Mouse (Mus musculus): ENCODE data around the gene Tenm4.

Gene Tenm4

DNA sequence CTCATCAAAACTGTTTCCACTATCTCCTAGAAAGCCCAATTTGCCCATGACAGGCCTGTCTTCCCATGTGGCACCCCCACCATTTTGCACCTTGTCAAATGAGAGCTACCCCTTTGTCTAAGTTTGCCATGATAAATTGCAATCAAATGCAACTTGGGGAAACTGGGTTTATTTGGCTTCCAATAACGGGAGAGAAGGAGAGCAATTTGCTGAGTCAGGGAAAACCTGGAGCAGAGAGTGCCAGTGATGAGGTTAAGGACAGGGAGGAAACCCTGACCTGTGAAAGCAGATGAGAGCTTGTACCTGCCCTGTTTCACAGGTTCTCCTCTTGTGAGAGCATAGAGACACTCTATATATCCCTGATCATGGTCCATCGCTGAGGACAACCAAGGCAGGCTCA is 170.4 kb downstream of the Tenm4 start:
- DNase-seq (ENCODE audit: low spot score in 2 of 2): no peak

DNA sequence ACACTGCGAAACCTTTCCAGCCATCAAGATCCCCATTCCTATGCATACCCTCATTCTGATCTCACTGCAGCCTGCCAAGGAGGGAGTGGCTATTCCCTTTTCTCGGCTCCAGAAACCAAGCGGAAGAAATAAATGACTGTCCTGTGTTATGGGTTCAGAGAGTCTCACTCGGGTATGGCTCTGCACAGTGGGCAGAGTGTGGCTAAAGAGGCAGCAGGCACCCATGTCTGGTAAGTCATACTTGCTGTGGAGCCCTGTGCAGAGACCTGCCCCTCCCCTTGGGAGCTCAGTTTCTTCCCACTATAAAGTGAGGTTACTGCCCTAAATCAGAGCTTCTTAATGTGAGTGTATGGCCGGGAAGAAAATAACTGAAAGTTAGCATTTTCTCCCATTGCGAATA is 171.9 kb downstream of the Tenm4 start:
- DNase-seq (ENCODE audit: low spot score in 2 of 2): no peak

DNA sequence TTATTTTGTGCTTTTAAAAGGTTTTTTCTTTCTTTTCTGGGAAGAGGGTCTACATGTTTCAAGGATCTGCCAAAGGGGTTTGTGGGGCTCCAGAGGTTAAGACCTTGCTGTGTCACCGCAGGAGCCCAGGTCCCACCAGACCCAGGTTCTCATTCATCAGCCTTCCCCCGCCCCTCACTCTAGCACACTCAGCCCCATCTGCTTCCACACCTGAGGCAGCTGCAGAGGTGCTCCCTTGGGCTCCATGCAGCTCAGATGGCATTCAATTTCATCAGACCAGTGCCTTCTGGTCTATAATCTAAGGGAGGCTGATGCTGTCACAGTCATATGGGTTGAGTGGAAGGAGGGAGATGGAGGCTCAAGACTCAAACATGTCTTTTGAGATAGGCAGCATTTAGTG is 172.6 kb downstream of the Tenm4 start:
- no peak for DNase-seq (ENCODE audit: low spot score in 2 of 2)

DNA sequence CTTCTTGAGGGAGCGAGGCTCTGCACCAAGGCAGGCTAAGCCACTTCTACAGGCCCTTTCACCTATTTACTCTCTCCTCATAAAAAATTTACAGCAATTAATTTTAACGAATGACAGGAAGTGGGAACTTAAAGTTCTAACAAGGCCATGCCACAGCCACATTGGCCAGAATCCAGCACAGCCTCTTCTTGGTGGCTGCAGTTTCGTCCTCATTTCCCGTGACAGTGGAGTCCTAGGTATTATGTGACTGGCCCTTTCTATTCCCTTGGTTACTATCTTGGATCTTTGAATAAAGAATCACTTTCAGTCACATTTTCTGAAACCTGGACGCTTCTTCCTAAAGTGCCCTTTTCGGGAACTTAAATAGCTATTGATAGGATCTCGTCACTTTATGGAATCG is 181.6 kb downstream of the Tenm4 start:
- no peak for DNase-seq (ENCODE audit: low spot score in 2 of 2)

DNA sequence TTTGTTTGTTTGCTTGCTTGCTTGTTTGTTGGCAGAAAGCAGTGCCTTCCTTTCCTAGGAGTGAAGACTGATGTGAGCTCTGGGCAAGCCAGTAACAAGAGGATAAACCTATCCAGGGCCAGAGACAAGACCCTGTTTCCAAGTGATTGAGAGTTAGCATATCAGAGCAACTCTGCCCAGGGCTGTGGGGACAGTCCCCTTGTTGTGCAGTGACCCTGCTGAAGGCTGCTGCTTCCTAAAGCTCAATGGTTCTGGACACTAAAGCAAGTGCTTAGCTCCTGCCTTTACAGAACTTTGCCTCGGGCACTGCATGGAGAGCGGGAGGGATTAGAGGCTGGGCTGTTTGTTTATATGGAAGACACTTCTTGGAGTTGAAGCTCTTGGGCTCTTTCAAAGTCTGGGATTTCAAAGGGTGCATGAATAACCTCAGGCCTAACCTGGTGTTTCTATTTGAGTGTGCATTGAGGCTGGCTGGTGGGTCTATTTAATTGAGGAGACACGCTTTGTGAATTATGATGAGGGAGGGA is 185.3 kb downstream of the Tenm4 start:
- no peak for DNase-seq (ENCODE audit: low spot score in 2 of 2)

DNA sequence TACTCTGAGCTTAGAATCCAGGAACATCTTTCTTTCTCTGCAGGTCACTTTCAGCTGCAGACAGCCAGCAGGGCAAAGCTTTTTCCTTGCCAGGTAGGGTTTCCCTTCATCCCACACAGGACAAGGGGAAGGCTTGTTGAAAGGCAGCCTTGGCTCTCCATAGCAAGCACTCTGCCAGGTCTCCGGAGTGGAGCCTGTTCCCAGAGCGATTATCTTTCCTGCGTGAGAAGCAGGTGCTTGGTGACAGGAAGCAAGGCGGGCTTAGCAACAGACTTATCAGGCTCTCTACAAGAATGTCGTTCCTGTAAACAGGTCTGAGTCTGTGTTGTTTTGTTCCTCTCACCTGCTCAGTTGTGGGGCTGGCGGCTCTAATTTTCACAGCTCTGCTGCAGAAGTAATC is 186.5 kb downstream of the Tenm4 start:
- DNase-seq (ENCODE audit: low spot score in 2 of 2): peak in 1 of 2 experiments; percentile 25

DNA sequence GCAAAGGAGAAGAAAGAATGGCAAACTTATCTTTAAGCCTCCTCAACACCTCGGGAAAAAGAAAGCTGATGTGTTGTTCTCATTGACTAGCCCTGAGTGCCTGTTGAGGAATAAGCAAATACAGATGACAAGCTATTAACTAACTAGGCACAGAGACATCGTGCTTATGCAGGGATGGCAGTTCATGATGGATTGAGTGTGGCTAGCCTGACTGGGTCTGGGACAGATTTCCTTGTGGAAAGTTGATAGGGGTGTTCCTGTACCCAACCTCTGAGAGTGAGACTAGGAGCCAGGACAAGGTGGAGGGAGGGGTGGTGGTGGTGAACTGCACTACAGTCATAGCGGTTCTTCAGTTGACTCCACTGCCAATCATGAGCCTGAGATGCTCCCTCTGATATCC is 192.3 kb downstream of the Tenm4 start:
- DNase-seq (ENCODE audit: low spot score in 2 of 2): no peak

DNA sequence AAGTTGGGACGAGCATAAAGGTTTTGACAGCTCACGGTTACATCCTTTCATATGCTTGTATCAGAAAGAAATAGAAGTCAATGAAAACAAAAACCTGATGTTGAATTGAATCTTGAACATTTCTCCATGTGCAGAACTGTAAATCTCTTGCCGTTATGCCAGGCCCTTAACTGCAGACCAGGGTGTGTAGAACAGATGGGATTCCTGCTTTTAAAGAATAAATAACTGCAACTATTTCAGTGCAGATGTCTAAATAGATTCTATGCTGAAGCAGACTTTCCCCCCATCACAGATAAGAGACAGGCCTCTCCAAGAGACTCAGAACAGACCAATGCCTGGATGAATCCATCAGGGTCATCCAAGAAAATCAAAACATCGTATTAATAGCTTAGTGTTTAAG is 198.9 kb downstream of the Tenm4 start:
- no peak for DNase-seq (ENCODE audit: low spot score in 2 of 2)

DNA sequence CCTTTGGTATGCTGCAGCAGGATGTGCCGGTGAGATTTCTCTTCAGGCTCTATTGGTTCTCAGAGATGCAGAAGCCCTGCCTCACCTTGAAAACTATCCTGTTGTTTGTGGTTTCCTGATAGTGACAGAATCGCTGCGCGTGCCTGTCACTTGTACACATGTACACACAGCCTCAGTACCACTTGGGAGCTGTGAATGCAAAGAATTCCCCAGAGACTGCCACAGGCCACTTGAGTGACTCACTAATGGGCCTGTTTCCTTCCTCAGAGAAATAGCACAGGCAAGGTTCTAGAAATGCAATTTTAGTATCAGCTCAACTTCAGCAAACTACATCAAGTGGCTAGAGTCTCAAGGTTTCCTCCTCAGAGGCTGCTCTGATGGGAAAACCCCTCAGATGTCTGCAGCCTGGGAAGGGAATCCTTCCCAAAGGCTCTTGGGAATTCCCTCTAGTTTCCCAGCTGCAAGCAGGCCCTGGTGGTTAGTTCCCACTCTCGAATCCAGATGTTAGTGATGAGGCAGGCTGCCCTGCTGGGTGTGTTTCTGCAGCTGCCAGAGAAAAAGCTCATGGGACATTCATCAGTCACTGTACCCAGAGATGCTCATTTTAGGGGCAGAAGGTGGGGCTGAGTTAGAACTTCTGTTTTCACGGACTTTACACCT is 203.1 kb downstream of the Tenm4 start:
- DNase-seq (ENCODE audit: low spot score in 2 of 2): no peak

DNA sequence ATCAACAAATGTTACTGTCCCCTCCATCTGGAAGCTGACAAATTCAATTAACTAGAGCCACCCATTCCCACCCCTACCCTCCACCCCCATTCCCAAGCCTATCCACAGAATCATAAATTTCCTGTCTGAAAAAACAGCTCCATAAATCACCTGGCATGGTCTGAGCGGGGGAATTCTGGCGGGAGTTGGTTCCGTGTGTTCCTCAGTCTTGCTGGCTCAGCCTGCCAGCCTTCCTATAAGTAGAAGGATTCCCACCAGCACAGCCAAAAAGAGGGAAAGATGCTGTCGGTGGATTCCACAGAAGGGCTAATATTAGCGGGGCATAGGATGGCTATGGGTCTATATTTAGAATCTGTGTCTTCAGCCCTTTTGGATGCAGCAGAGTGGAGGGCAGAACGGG is 204.5 kb downstream of the Tenm4 start:
- no peak for DNase-seq (ENCODE audit: low spot score in 2 of 2)

DNA sequence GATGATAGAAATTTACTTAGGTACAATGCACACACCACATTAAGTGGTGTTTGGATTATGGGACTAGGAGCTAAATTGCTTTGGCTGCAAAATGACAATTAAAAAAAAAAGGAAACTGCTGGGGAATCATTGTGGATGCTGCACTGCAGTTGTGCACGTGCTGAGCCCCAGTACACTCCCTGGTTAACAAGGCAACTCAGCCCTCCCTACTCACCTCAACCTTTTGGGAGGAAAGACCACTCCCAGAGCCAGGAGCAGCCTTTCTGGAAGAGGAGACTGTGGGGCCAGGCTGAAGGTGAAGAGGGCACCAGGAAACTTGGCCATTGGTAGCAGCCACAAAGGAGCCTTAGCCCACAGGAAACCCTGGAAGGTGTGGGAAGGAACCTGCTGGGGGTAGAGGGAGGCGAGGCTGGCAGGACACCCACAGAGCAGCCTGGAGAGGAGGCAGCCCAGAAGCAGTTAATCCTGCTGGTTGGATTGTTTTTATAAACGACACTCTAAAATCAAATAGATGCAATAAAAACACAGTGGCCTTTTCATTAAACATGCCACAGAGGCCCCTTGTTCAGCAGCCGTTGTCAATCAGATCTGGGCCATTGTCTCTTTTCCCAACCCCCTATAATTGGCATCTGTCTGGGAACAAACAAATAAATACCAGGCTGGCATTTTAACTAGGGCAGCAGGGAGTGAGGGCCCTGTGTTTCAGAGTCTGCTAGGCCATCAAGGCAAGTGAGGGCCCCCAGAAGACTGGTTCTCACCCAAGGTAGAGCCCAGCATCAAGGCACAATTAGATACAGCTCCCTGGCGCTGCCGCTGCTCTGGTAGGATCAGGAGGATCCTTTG is 212.9 kb downstream of the Tenm4 start:
- peak in 1 of 2 experiments; percentile 34 for DNase-seq (ENCODE audit: low spot score in 2 of 2)

DNA sequence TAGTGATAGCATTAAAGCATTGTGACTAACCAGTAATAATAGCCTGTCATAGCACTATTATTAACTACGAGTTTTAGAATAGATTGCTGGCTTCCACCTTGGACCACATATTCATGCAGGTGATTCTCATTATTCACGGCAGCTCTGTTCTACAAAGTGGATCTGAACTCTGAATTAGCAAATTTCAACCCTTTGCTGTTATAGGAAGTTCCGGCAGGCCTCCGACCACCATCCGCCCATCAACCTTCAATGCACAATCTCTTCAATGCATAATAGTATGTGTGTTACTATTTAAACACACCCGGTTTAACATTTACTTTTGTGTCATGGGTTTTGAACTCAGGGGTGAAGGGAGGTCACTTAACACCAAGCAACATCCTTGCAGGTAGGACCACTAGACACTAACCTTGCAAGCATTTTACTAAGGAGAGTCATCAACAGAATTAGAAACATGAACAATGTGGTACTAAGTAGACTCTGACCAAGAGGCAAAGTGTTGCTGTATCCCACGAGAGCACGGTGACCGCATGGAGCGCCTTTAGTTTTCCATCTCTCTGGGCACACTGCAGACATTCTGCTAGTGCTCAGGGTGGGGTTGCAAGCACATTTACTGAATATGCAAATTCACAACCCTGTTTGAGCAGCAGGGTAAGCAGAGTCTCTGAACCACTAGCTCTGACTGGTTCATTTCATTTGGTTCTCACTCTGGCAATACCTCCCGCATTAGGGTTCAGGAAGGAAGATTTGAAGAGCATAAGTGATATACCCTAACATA is 213.9 kb downstream of the Tenm4 start:
- DNase-seq (ENCODE audit: low spot score in 2 of 2): no peak

DNA sequence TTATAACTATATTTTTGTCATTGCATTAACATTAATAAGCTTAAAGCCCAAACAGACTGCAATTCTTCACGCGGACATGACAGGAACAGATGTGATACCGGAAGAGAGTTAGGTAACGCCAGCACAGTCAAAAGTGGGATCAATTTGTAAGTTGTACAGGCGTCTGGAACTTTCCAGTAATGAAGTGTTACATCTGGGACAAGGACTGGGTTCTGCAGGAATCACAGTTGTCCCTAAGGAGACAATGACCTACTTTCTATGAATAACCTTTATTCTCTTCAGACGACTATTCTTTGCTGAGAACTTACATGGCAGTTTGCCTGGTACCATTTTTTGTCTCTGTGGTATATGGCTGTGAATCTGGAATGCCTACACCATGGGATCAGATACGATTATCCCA is 214.8 kb downstream of the Tenm4 start:
- DNase-seq (ENCODE audit: low spot score in 2 of 2): no peak

DNA sequence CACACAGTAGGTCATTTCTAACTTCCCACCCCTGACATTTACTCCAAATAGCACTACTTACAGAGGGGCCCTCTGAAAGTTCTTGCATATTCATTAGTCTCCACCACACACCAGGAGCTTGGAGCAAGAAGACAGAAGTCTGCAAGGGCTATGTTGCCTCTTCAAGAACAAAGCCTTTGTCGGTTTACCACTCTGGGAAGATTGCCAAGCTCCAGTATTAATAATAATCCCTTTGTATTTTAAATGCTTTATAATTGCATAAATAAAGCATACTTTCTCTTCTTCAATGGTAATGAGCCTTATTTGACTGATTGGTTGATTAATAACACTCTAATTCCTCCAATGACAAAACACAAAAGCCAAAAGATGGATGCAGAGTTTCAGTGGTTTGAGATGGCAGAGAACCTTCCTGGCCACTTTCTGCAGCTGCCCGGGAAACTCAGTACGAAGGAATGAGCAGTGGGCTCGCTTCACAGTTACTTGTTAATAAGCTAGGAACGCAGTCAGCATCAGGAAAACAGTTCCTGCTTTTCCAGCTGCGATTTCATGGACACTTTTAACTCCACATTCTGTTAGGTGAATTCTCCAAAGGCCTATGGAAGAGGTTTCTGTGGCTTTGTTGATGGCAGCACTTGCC is 219.1 kb downstream of the Tenm4 start:
- DNase-seq (ENCODE audit: low spot score in 2 of 2): no peak

DNA sequence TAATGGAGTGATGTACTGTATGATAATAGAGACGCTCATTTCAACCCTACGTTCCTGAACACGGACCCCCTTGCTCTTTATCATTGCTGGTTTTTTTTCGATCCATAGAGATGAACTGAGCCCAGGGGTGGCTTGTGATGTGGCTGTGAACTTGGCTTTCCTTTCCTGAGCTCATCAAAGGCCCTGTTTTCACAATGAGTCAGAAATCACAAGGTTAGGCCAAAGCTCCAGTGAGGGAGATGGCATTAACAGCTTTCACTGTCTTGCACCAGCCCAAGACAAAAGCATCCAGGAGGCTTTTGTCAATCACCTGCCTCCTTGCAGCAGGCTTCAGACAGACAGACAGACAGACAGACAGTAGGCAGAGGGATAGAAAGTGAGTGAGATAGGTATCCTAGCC is 219.8 kb downstream of the Tenm4 start:
- no peak for DNase-seq (ENCODE audit: low spot score in 2 of 2)

DNA sequence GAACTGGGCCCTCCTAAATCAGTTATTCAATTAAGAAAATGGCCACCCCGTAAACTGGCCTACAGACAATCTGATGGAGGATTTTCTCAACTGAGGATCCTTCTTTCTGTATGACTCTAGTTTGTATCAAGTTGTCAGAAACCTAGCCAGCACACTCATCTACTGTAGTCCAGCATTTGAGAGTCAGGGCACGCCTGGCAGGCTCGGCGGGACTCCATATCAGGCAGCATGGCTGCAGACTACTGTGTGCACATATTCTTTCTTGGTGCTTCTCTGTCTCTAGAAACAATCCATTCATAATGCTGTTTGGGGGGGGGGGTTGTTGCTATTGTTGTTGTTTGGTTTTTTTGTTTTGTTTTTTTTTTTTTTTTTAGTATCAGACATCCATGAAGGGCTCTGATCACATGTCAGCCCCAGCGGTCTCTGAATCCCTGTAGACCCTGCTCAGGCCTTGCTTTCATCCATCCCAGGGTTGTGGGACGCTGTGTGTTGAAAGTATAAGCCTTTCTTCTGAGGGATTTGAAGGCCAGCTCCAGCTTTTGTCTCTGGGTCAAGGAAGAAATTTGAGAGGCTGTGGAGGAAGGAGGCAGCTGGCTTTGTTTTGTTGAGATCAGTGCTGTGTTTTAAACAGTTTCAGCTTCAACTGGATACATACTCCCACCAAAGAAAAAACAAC is 220.9 kb downstream of the Tenm4 start:
- no peak for DNase-seq (ENCODE audit: low spot score in 2 of 2)

DNA sequence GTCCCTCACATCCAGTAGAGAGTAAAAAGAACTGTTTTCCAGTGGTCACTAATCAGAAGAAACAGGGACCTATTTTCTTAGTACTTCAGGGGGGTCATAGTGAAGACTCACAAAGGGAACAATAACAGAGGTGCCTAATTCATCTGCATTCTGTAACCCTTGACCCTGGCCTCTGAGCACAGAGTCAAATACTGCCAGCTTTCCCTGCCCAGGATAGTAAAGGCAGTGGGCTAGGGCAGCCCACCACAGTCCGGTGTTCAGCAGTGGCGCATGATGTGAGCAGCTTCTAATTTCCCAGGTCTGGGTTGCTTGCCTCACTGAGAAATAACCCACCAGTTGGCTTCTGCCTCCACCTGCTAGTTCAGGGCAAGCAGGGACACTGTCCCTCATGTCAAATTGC is 221.6 kb downstream of the Tenm4 start:
- no peak for DNase-seq (ENCODE audit: low spot score in 2 of 2)

DNA sequence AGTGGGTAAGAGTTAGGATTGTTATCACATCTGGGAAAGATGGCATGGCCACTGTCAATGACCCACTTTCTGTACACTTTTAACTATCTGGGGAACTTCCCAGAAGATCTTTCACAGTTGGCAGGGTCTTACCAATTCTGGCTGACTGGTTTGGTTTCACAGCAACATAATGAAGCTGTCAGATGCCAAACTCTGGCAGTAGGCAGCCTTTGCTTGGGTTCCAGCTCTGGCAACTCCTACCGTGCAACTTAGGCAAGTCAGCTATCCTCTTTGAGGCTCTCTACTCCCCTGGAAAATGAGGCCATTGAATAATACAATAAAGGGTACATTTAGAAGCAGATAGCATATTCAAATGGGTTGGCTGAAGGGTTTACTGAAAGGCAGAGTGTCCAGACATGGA is 226.9 kb downstream of the Tenm4 start:
- DNase-seq (ENCODE audit: low spot score in 2 of 2): no peak

DNA sequence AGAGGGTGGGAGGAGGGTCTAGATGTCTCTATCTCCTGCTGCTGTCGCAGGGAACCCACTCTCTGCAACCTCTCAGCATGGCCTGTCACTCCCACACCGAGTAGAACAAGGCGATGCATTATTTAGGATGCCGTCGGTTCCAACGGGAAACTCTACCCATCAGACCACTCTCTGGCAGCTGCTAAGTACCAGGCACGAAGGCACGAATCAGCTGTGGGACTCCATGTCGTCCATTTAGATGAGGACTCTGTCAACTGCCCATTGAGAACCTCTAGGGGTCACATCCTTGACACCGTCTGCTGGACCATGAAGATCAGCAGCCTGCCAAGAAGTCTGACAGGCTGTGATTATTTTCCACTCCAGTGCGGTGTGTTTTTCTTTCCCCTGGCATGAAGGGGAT is 229.4 kb downstream of the Tenm4 start:
- peak in 1 of 2 experiments; percentile 32 for DNase-seq (ENCODE audit: low spot score in 2 of 2)

DNA sequence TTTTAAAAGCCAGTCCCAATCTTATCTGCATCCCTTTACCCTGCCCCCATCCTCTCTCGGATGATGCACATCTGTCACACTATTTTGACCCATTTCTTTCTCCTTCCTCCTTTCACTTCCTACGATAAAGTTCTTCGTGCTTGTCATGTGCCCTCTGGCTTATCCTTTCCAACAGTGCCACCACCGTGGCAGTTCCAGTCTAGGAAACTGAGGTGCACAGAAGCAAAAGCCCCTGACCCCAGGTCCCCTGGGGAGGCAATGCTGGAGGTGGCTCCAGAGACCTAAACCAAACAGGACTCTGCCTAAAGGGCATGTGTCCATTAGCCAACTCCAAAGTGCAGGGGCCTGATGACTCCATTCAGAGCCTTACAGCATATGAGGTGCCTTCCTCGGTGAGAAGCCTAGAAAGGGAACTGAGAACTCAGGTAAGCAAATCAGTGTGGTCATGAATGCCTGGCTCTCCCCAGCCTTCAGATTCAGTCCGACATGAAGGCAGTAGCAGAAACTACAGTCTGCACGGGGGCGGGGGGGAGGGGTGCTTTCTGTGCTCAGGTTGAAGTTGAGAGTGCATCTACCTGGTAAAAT is 235.7 kb downstream of the Tenm4 start:
- DNase-seq (ENCODE audit: low spot score in 2 of 2): no peak

Data from left cerebral cortex, adult 9 months (tissue).